Mouse (Mus musculus): ENCODE measurements around the gene Eef1a1.

Gene Eef1a1

DNA sequence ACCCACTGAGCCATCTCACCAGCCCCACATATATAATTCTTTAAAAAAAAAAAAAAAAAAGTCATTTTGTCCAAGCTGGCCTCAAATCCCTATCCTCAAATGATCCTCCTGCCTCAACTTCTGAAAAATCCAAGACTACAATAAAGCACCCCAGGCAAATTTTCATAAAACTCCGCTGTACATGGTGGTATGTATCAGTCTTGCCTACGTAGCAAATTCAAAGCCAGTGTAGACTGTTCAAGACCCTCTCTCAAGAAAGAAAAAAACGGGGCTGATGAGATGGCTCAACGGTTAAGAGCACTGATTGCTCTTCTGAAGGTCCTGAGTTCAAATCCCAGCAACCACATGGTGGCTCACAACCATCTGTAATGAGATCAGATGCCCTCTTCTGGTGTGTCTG, 13.1 kb downstream of the Eef1a1 start:
- peak; percentile 37 for DNase-seq (ENCODE audit: low spot score)

DNA sequence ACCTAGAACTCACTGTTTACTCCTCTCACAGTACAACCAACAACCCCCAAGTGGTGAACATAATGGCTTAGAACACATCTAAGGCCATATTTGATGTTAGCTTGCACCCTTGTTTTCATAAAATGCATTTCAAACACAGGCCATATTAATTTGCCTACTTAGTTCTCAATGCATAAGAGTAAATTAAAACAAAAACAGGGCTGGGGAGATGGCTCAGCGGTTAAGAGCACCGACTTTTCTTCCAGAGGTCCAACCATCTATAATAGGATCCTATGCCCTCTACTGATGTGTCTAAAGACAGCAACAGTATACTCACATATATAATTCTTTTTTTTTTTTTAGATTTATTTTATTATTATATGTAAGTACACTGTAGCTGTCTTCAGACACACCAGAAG, 13.6 kb downstream of the Eef1a1 start:
- DNase-seq (ENCODE audit: low spot score): no peak

DNA sequence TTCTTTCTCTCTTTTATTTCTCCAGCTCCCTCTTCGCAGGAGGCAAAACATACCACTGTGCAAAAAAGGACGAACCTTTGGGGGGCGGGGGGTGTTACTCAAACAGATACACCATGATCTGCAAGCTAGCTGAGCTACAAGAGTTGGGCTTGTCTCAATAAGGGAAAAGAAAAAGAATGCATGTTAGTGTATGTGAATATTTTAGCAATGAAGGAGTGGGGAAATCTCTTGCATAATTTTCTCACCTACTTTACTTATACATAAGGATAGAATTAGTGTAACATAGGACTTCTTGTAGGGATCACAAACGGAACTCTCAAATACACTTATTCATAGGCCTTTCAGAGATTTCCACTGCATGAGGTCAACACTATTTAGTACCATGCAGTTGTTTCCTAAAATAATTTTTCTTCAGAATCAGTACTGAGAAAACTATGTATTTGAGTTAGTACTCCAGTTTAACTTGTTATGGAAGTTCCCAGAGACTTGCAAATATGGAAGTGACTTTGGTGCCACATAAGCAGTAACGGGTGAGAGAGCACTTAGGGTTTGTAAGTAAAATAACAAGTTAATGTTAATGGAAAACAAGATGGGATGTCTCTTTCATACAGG, 14.1 kb downstream of the Eef1a1 start:
- no peak for DNase-seq (ENCODE audit: low spot score)

DNA sequence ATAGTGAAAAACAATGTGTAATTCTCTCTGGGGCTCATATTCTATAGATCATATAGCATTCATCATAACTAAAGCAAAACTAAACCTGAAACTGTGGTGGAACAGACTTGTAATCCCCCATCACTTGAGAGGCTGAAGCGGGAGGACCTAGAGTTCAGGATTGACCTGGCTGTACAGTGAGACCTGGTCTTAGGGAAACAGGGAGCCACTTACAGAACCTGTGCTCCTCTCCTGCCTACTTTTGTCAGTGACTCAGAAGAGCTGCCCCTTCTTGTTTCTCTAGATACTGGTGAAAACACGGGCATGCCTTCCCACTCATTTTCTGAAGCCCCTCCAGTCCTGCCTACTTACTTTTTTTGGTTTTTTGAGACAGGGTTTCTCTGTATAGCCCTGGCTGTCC, 14.7 kb downstream of the Eef1a1 start:
- DNase-seq (ENCODE audit: low spot score): no peak

DNA sequence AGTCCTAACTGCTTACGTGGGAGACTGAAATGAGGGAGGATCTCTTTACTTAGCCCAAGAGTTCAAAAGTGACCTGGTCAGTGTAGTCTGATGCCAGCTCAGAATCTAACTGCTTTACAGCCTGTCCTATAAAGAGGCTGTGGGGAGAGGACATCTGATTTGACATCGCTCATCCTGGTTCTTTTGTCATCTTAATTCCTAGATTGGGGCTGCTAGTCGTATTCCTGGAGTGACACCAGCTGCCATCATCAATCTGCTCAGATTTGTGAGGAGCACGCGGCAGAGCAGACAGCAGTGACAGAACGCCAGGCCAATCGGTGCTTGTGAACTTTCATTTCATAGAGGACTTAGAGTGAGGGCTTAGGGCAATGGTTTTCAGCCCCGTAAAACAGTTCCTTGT, 15.4 kb downstream of the Eef1a1 start:
- DNase-seq (ENCODE audit: low spot score): no peak

DNA sequence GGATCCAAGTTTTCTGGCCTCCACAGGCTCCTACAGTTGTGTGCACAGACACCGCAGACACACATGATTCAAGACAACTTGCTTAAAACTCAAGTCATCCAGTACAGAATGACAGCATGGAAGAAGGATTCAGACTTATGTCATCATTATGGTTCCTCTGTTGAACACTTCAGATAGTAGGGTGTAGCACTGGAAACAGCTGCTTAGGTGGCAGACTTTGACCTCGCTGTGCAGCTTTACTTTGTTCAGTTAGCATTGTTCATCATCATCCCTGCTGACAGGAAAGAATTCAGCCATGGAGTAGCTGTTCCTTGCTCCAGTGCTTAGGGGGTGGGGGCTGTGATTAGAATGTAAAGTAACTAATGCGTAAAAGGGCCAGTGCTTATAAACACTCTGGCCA, 23.2 kb downstream of the Eef1a1 start:
- DNase-seq (ENCODE audit: low spot score): no peak

DNA sequence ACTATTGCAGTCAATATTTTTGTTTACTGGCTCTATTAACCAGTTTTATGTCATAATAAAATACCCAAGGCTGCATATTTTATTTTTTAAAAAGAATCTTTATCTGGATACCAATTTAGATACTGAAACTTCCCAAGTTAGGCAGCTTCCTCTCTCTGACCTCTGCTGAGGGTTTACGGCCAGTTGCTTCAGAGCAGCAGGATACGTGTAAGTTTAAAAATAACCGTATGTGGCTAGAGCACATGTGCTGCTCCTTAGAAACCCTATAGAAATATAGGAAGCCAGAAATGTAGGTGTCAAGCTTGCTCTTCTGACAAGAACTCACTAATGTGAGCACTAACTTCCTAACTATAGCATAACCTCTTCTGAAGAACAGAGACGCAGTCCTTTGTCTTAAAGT, 25.6 kb downstream of the Eef1a1 start:
- no peak for DNase-seq (ENCODE audit: low spot score)

DNA sequence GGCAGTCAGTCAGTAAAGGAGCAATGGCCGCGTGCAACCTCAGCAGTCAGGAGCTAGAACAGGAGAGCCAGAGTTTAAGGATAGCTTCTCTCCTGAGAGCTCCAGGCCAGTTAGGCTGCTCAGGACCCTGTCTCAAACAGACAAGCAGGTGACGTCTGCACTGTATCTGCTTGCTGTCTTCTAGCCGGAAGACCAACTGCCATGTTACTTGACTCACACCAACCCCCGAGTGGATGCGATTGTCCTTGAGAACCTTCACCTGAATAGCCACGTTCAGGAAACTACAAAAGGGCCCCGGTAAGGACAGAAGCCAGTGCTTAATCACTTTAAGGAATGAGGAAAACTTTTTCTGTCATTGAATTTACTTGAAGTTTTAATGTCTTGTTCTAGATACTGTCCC, 31.9 kb downstream of the Eef1a1 start:
- DNase-seq (ENCODE audit: low spot score): no peak

DNA sequence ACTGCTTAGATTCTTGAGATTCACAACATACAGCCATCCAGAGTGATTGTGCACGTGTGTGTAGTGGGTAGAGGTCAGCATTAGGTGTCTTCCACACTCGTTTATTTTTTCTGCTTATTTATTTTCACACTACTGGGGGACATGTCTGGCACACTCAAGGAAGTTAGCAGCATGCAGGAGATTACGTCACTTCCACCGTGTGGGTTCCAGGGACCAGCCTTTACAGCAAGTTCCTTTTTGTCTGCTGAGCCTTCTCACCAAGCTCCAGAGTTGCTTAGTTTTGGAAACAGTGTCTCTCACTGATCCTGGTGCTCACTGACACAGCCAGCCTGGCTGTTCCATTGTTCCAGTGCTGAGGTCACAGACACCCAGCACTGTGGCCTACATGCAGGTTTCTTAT, 37.6 kb downstream of the Eef1a1 start:
- no peak for DNase-seq (ENCODE audit: low spot score)

DNA sequence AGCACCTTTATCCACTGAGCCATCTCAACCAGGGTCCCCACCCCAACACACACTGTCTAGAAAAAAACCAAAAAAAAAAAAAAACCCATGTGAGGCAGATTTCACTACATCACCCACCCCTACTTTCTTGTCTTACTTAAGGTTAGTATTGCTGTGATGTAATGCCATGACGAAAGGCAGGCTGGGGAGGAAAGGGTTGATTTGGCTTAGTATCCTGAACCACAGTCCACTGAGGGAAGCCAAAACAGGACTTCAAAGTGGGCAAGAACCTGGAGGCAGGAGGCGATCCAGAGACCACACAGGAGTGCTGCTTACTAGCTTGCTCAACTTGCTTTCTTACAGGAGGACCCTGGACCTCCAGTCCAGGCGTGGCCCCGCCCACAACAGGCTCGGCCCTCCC, 38.5 kb downstream of the Eef1a1 start:
- DNase-seq (ENCODE audit: low spot score): no peak

DNA sequence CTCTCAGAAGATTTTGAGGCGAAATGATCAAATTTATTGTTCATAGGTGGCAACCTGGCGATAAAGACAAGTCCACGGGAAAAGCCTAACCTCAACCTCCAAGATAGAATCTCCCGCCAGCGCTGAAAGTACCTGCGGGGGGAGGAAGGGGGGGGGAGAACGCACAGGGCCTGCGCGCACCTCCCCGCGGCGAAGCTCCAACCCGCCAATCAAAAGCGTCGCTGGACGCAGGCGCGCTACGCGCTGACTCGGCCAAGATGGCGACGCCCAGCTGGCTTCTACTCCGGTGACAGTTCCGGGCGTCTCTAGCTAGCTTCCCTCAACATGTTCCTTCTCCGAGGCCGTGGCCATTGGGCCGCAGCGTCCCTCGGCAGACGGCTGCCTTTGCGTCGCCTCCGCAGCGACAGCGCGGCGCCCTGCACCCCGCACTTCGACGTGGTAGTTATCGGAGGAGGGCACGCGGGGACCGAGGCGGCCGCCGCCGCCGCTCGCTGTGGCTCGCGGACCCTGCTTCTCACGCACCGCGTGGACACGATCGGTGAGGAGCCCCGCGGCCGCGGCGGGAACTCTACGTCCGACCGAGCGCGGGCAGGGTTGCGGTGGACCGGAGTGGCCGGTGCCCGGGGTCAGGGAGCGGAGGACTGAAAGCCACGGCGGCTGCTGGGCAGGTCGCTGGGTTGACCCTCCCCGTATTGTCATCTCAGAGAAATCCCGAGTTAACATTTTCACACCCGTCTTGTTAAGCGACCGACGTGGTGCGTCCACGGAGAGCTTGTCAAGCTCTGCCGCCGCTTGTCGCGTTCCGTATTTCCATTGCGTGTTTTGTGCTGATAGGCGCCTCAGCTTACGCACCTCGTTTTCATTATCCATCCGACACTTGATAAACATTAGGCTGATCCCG, 40.7 kb downstream of the Eef1a1 start, which contains the start of the genes Mto1 and Gm17324:
Gene Mto1, plus strand, starts transcription at position 236 of the 901 bp plus-strand sequence.
Gene Gm17324, minus strand, starts transcription at position 814 of the 901 bp plus-strand sequence.
- DNase-seq (ENCODE audit: low spot score): peak; percentile 95

DNA sequence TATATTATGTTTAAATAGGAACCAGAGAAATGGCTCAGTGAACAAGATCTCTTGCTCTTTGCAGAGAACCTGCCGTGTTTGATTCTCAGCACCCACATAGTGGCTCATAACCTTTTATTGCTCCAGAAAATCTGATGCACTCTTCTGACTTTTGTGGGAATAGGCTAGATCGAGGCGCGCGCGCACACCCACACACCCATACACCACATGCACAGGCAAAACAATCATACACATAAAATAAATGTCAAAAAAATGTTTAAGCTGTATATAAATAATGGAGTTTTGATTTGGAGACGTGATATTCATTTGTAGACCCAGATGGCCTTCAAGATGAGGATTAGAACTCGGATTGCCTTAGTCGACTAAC, 41.4 kb downstream of the Eef1a1 start:
- DNase-seq (ENCODE audit: low spot score): no peak

DNA sequence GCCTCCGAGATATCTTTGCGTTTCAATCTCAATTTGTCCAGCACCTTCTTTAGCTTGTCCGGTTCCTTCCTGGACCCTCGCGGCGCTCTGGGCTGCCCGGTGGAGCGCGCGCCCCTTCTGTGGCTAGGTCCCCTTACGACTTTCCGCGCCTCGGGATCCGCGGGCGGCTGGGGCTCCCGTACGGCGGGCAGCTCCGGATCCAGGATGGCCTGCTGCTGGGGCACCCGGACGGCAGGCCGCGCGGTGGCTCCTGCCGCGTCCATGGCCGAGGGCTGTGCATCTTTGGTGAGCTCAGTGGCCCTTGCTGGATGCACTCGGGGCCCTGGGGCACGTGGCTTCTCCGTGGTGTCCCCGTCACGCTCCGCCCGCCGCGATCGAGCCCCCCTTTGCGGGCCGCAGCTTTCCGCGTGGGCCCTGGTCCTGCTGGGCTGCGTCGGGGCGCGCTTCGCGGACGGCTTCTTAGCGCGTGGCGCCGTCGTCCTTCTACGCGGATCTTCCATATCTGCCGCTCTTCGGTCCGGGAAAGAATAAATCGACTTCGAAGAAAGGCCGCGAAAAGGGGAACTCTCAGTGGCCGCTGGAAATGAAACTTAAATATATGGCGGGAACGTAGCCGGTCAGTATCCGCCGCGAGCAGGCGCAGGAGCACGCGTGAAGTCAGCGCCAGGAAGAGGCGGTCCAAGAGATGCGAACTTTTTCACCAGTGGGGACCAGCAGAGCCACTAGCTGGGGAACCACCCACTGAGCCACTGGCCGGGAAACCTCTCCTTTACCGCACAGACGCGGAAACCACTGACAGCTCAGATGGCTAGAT, 46.2 kb downstream of the Eef1a1 start, which contains the start of gene Cgas:
Gene Cgas, minus strand, starts transcription at position 659 of the 814 bp plus-strand sequence.
- peak; percentile 57 for DNase-seq (ENCODE audit: low spot score)

DNA sequence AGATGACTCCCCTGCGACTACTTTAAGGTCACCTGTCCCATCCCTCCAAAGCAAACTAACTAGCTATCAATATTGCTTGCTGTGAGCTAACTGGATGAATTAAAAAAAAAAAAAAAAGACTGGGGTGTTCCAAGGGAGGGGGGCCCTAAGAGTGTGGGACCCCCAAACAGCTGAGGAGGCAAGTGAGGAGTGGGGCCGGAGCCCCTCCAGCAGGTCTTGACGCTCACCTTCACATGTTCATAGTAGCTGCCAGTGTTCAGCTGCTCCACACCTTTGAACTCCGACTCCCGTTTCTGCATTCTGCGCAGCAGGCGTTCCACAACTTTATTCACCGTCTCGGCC, 46.7 kb downstream of the Eef1a1 start:
- no peak for DNase-seq (ENCODE audit: low spot score)

DNA sequence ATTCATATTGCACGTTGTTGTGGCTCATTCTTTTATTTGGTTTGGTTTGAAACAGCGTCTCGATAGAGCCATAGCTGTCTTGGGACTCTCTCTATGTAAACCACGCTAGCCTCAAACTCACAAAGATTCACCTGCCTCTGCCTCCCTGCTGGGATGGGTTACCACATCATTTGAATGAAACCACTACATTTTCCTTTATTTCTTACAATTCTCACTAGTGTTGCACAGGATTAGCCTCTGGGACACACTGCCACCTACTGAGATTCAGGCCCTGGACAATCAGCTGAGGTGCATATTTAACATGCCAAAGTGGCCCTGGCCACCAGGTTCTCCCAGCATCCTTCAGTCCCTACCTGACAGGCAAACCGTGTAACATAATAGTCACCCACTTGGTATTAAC, 49.5 kb downstream of the Eef1a1 start:
- no peak for DNase-seq (ENCODE audit: low spot score)

DNA sequence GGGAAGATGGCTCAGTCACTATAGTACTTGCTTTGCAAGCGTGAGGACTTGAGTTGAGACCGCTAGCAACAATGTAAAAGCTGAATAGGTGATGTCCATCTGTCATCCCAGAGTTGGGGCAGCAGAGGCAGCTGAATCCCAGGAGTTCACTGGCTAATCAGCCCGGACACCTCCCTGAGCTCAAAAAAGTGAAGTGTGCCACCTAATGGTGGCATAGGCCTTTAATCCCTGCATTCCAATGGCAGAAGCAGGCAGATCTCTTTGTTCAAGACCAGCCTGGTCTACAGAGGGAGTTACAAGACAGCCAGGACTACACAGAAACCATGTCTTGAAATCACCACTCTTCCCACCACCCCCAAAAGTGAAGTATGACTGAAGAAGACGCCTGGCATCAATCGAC, 56.5 kb downstream of the Eef1a1 start:
- no peak for DNase-seq (ENCODE audit: low spot score)

DNA sequence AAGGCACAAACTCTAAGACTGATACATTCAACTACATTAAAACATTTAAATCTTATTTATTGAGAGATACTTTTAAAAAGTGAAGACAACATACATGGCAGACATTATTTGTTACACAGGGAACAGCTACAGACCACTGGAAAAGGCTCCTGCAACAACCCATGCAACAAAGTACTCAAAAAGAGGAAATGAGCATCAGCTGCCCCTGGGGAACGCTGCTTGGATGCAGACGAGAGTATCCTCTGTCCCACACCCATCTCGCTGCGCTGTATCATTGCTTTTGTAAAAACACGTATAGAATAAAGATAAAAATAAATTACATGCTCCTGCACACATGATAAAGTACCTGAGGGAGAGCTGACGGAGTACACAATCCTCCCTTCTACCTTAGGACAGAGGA, 58.5 kb downstream of the Eef1a1 start:
- no peak for DNase-seq (ENCODE audit: low spot score)

DNA sequence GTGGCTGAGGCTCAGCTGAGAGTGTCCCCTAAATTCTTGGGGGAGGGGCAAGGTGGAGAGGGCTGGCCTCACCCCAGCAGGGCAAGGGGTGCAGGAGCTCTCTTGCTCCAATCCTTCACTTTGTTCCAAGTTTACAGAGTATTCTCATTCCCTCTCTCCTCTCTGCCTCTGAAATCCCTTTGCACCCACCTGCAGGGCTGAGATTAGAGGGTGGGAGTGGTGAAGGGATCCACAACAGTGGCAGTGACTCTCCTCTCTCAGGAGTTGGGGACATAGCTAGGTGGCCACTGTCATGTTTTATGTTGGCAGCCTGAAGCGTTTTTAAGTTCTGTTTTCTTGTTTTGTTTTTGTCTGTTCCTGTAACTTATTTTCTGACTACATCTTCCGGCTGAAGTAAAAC, 59.4 kb downstream of the Eef1a1 start:
- DNase-seq (ENCODE audit: low spot score): no peak

DNA sequence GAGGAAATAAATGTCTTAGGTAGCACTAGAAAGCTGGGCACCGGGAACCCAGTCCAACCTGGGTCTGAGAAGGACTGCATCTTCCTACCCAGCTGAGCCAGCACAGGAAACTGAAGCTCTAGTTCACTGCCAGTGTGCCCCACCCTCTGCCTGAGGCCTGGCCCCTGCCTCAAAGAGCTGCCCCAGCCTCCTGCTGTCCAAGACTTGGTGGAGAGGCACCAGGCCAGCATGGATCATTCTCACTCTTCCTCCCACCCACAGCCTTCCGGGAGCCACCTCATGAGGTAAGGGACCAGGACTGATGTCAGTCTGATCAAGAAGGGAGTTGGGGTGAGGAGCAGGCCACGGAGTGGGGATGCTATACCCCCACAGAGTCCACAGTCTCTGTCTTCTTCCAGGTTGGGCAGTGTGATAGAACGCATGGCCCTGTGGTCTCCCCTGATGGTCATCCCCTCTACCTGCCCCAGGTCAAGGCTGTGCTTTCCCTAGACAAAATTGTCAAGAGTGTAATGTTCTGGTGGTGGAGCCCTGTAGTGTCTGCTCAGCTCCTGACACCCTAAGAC, 60.0 kb downstream of the Eef1a1 start:
- DNase-seq (ENCODE audit: low spot score): no peak
